Mouse (Mus musculus) stomach, postnatal 0 days (tissue): ENCODE results near the gene Atp6v1a. TPM values are rescaled to one million over a fixed set of nuclear protein-coding genes. Genes with fewer than 3 reads are reported as not detected.

Source experiments
- ATAC-seq: fragments of 200-750 bp; cut with Nextera tagmentation; 2 replicates; pipeline ENCODE4 v1.8.0; 2017; ENCODE audit not compliant: low FRiP score, low TSS enrichment
- DNase-seq: peaks from one replicate; pipeline ENCODE4 v3.0.0-alpha.2; 2016; ENCODE audit warnings: low spot score
- H3K27ac ChIP-seq: fragments of 300-500 bp; sonication (generic); replicated peaks from 2 replicates; pipeline ENCODE4 v1.5.1; 2014; ENCODE audit warnings: mild to moderate bottlenecking, control low read depth
- H3K27me3 ChIP-seq: fragments of 300-500 bp; sonication (generic); 2 replicates; pipeline ENCODE4 v1.6.1; 2014; ENCODE audit warnings: low read length; ENCODE audit not compliant: control insufficient read depth, insufficient read depth
- H3K36me3 ChIP-seq: fragments of 300-500 bp; sonication (generic); 2 replicates; pipeline ENCODE4 v1.6.1; 2014; ENCODE audit warnings: low read length, mixed read lengths; ENCODE audit not compliant: control insufficient read depth, insufficient read depth
- H3K4me1 ChIP-seq: fragments of 300-500 bp; sonication (generic); replicated peaks from 2 replicates; pipeline ENCODE4 v1.6.1; 2014; ENCODE audit warnings: antibody characterized with exemption; ENCODE audit not compliant: control insufficient read depth, insufficient read depth
- H3K4me2 ChIP-seq: fragments of 300-500 bp; sonication (generic); replicated peaks from 2 replicates; pipeline ENCODE4 v1.6.1; 2014; ENCODE audit warnings: low read depth, mild to moderate bottlenecking, control low read depth, moderate library complexity
- H3K4me3 ChIP-seq: fragments of 300-500 bp; sonication (generic); 2 replicates; pipeline ENCODE4 v1.5.1; 2014; ENCODE audit warnings: low read depth, low read length, control low read depth
- H3K9ac ChIP-seq: fragments of 300-500 bp; sonication (generic); 2 replicates; pipeline ENCODE4 v1.6.1; 2014; ENCODE audit warnings: mild to moderate bottlenecking, low read length, control low read depth, mixed read lengths
- H3K9me3 ChIP-seq: fragments of 300-500 bp; sonication (generic); 2 replicates; pipeline ENCODE4 v1.6.1; 2016; ENCODE audit warnings: low read length; ENCODE audit not compliant: control insufficient read depth
- CTCF ChIP-seq: IDR thresholded peaks from 2 replicates; pipeline ENCODE4 v1.5.1; 2016; ENCODE audit warnings: antibody characterized with exemption, low read depth, mild to moderate bottlenecking, moderate library complexity
- EP300 ChIP-seq: optimal IDR thresholded peaks from 2 replicates; pipeline ENCODE3; 2016; ENCODE audit warnings: antibody characterized with exemption
- WGBS: fragments of 180-500 bp; shearing (Covaris S2); extraction: QIAGEN DNeasy Blood & Tissue Kit; methylation state at CpG from one replicate; pipeline ENCODE4 v1.1.7; 2014; 5-methylcytosine and 5-hydroxymethylcytosine counted together
- polyA plus RNA-seq: library from polyadenylated mRNA; unstranded; fragments of >200 nt; fragmentation: Nextera tagmentation; extraction: Ambion mirVana; gene quantifications from 2 replicates; pipeline ENCODE4 v1.2.1, GENCODE M21; 2015

The Atp6v1a gene
- polyA plus RNA-seq, 1 experiment from 2014 or later, result 44.6 TPM

DNA sequence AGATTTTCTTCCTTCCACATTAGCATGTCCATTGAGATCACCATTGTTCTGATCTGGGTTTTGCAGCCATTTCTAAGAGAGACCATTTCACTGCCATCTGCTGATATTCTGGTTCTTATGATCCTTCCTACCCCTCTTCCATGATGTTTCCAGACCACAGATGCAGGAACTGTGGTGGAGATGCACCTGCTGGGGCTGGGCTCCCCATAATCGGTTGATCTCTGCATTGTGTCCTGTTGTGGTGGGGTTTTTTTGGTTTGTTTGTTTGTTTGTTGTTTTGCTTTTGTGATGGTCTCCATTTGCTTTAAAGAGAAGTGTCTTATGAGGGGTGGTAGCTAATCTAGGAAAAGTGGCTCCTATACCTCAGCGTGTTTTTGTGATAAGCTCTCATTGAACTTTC lies 37.0 kb upstream of the Atp6v1a start:
- no peak for ATAC-seq
- no peak overlapping the region for H3K9ac ChIP-seq
- no peaks in the 10 kb centered on the region for H3K27me3 ChIP-seq
- H3K27ac ChIP-seq, result no peak overlapping the region
- H3K4me2 ChIP-seq, result no peak overlapping the region
- TF ChIP-seq CTCF (no peak), EP300 (no peak)
- WGBS, result 90% methylated on average over 2 of the region's 2 CpGs
- no peaks in the 10 kb centered on the region for H3K9me3 ChIP-seq
- DNase-seq, result no peak
- peaks cover 3% of the 10 kb centered on the region; the same call in 1 of the 2 replicates for H3K4me1 ChIP-seq
- H3K4me3 ChIP-seq, result no peak overlapping the region
- no peaks in the 10 kb centered on the region for H3K36me3 ChIP-seq

GRCm38 (mm10) chr16:44175001-44175400 lies 35.5 kb upstream of the Atp6v1a start:
- TF ChIP-seq CTCF, result no peak
- Histone ChIP-seq H3K27ac (peak overlapping the region; percentile 69), H3K4me1 (peaks cover 3% of the 10 kb centered on the region; the same call in 1 of the 2 replicates), H3K9me3 (no peaks in the 10 kb centered on the region), H3K4me3 (no peak overlapping the region), H3K4me2 (peak overlapping the region; percentile 66; the same call in 1 of the 2 replicates), H3K36me3 (no peaks in the 10 kb centered on the region), H3K27me3 (no peaks in the 10 kb centered on the region), H3K9ac (no peak overlapping the region)
- DNase-seq (peak; percentile 34), ATAC-seq (no peak; the same call in 1 of the 2 replicates)
- WGBS, result 63% methylated on average over 1 of the region's 1 CpGs

GRCm38 (mm10) chr16:44173966-44174530 lies 34.5 kb upstream of the Atp6v1a start:
- TF ChIP-seq CTCF (no peak), EP300 (no peak)
- Histone ChIP-seq H3K4me3 (peak overlapping the region; percentile 93), H3K9me3 (no peaks in the 10 kb centered on the region), H3K27me3 (no peaks in the 10 kb centered on the region), H3K4me2 (peak overlapping the region; percentile 66), H3K36me3 (no peaks in the 10 kb centered on the region), H3K4me1 (peaks cover 3% of the 10 kb centered on the region; the same call in 1 of the 2 replicates), H3K9ac (peak overlapping the region; percentile 97), H3K27ac (peak overlapping the region; percentile 97)
- 10% methylated on average over 7 of the region's 7 CpGs for WGBS
- ATAC-seq, result no peak
- DNase-seq, result no peak

- WGBS, result 1% methylated on average over 34 of the region's 77 CpGs
- Histone ChIP-seq H3K27me3 (no peaks in the 10 kb centered on the region), H3K4me3 (peak within 1 kb of the TSS; percentile 93), H3K36me3 (no peaks in the 10 kb centered on the region), H3K4me1 (peaks cover 3% of the 10 kb centered on the region; the same call in 1 of the 2 replicates), H3K4me2 (peak within 1 kb of the TSS; percentile 84), H3K9me3 (no peaks in the 10 kb centered on the region), H3K9ac (peak within 1 kb of the TSS; percentile 97), H3K27ac (peak within 1 kb of the TSS; percentile 97)
- TF ChIP-seq CTCF (no peak), EP300 (no peak)
- ATAC-seq, result peak; percentile 36
- peak; percentile 63 for DNase-seq
These were observed 33.8 kb upstream of the Atp6v1a start, which contains the start of gene Usf3 for GRCm38 (mm10) chr16:44173155-44173941. Gene Usf3 (plus strand): TSS chr16:44173246.

DNA sequence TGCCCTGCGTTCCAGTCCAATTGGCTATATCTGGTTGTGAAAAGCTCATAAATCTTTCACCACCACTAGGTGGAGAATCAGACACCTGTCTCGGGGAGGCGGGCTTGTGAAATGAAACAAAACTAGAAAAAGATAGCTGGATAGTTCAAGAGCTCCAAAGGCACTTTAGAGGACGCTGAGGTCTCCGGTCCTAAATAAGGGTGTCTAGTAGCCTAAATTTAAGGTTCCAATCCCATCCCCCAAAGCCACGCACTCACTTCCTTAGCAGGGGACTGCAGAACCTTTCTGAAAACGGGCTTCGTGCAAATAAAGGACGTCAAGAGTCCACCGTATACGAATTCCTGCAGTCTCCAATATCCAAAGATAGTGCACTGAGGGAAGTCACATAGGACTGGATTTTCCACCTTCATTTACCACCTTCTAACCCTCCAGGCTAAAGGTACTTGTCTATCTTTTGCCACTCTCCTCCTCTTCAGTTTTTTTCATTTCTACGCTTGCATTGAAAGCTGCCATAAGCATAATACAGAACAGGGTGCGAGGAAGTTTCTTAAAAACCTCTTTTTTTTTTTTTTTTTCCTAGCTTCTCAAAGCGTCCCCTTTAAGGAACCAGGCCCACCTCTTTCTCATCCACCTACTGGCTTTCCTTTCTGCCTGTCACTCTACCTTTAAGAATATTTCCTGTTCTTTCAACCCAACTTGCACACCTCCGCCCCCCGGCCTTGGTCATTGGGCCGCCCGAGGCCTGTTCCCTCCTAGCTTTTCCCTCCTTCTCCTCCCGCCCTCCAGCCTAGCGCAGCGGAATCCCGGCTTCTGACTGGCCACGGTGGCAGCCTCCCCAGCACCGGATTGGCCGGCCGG lies 33.0 kb upstream of the Atp6v1a start:
- DNase-seq (peak; percentile 99), ATAC-seq (peak; percentile 100)
- peak overlapping the region; percentile 84 for H3K4me2 ChIP-seq
- H3K27me3 ChIP-seq, result no peaks in the 10 kb centered on the region
- peak overlapping the region; percentile 63 for H3K9ac ChIP-seq
- WGBS, result 0% methylated on average over 26 of the region's 26 CpGs
- H3K9me3 ChIP-seq, result no peaks in the 10 kb centered on the region
- H3K4me1 ChIP-seq, result peaks cover 3% of the 10 kb centered on the region; the same call in 1 of the 2 replicates
- TF ChIP-seq EP300, result no peak
- TF ChIP-seq CTCF, result peak; percentile 70
- H3K27ac ChIP-seq, result peak overlapping the region; percentile 97
- H3K36me3 ChIP-seq, result no peaks in the 10 kb centered on the region
- peak overlapping the region; percentile 93 for H3K4me3 ChIP-seq
